Mouse (Mus musculus) midbrain, embryonic 12.5 days (tissue): ENCODE measurements at regions not wholly inside any gene's neighbourhood (a gene's known extent, or its start where the extent isn't known, plus 50 kb on each side); places are given as distances from the start of the nearest gene placed in this dataset.

Experiments used
- ATAC-seq: fragments of 200-750 bp; cut with Nextera tagmentation; 2 replicates; pipeline ENCODE4 v1.8.0; 2017; ENCODE audit warnings: low read depth, moderate TSS enrichment, moderate library complexity; ENCODE audit not compliant: low FRiP score
- H3K27ac ChIP-seq: fragments of 300-500 bp; sonication (generic); replicated peaks from 2 replicates; pipeline ENCODE4 v1.5.1; 2016; ENCODE audit warnings: mild to moderate bottlenecking
- H3K27me3 ChIP-seq: fragments of 300-500 bp; sonication (generic); 2 replicates; pipeline ENCODE4 v1.6.1; 2016; ENCODE audit warnings: mild to moderate bottlenecking
- H3K36me3 ChIP-seq: fragments of 300-500 bp; sonication (generic); 2 replicates; pipeline ENCODE4 v1.6.1; 2016
- H3K4me1 ChIP-seq: fragments of 300-500 bp; sonication (generic); 2 replicates; pipeline ENCODE4 v1.6.1; 2016
- H3K4me2 ChIP-seq: fragments of 300-500 bp; sonication (generic); replicated peaks from 2 replicates; pipeline ENCODE4 v1.6.1; 2016; ENCODE audit warnings: mild to moderate bottlenecking, moderate library complexity
- H3K4me3 ChIP-seq: fragments of 300-500 bp; sonication (generic); 2 replicates; pipeline ENCODE4 v1.5.1; 2016; ENCODE audit warnings: mild to moderate bottlenecking
- H3K9ac ChIP-seq: fragments of 300-500 bp; sonication (generic); replicated peaks from 2 replicates; pipeline ENCODE4 v1.6.1; 2016; ENCODE audit warnings: mild to moderate bottlenecking, moderate library complexity
- H3K9me3 ChIP-seq: fragments of 300-500 bp; sonication (generic); 2 replicates; pipeline ENCODE4 v1.6.1; 2016; ENCODE audit warnings: mild to moderate bottlenecking
- WGBS: fragments of 180-500 bp; shearing (Covaris S2); methylation state at CpG from one replicate; pipeline ENCODE4 v1.1.7; 2016; 5-methylcytosine and 5-hydroxymethylcytosine counted together

DNA sequence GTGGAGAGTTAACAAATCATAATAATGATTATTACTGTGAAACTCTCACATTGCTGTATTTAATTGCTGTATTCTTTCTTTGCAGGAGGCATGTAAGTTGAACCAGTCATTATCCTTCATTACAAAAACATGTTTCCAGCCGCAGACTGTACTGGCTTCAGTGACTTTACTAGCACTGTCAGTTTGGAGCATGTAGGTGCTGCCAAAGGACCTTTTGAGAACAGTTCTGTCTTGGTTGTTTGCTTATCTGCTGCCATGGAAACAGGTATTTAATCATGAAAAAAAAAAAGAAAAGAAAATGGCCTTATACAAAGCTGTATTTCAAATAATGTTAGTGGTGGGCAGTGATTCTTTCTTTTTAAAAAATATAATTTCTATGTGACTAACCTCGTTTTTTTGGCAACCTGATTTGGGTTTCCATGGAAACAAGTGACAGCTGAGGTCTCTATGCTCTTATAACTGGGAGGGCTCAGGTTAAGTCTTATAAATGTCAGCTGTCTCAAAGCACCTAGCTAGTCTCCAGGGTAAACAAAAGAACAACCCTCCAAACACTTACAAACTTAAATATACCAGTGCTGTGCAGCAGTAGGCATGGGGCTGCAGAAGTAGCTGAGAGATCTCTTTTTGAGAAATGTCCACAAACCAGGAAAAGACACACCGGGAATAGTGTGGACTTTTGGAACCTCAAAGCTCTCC is 121.2 kb upstream of the D16Ertd472e start:
- Histone ChIP-seq H3K9me3 (no peaks in the 10 kb centered on the region), H3K4me1 (no peaks in the 10 kb centered on the region), H3K36me3 (no peaks in the 10 kb centered on the region), H3K9ac (no peak overlapping the region), H3K4me3 (no peak overlapping the region), H3K4me2 (no peak overlapping the region), H3K27me3 (no peaks in the 10 kb centered on the region), H3K27ac (no peak overlapping the region)
- no peak for ATAC-seq
- WGBS, result 56% methylated on average over 3 of the region's 3 CpGs

DNA sequence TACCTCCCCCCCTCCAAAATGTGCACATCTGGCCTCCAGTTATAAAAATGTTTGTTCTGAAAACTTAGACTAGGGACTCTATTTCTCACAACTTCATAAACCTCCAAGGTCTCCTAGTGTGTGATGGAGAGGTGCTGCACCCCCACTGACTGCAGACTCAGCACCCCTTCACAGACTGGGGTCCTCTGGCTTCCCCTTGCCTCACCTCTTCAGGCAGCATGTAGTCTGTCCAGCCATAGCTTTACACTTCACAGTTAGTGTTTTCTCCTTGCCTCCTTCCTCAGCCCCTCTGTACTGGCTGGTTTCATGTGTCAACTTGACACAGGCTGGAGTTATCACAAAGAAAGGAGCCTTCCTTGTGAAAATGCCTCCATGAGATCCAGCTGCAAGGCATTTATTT is 111.7 kb upstream of the D16Ertd472e start:
- H3K4me3 ChIP-seq, result no peak overlapping the region
- no peaks in the 10 kb centered on the region for H3K9me3 ChIP-seq
- H3K36me3 ChIP-seq, result no peaks in the 10 kb centered on the region
- no peak overlapping the region for H3K27ac ChIP-seq
- H3K27me3 ChIP-seq, result no peaks in the 10 kb centered on the region
- H3K9ac ChIP-seq, result no peak overlapping the region
- H3K4me1 ChIP-seq, result no peaks in the 10 kb centered on the region
- no peak overlapping the region for H3K4me2 ChIP-seq
- no peak for ATAC-seq

DNA sequence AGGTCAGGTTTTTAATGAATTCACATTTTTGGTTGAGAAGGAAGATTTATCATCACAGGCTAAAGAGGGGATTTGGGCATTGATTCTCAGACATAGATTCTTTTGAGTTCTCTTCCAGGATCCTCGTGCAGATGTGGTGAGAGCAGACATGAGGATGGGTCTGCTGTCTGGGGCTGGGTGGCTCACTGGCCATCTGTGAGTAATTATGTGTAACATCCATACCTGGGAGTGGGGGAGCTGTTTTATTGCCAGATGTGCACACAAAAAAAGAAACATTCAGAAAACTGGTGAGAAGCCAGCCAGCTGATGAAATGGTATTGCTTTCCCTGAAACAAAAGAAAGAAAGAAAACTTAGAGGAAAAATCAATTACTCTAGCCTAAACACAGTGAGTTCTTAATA is 108.7 kb upstream of the D16Ertd472e start:
- Histone ChIP-seq H3K9me3 (no peaks in the 10 kb centered on the region), H3K27me3 (no peaks in the 10 kb centered on the region), H3K4me2 (no peak overlapping the region), H3K4me3 (no peak overlapping the region), H3K27ac (no peak overlapping the region), H3K36me3 (no peaks in the 10 kb centered on the region), H3K4me1 (no peaks in the 10 kb centered on the region), H3K9ac (no peak overlapping the region)
- no peak for ATAC-seq
- WGBS, result 48% methylated on average over 1 of the region's 1 CpGs

DNA sequence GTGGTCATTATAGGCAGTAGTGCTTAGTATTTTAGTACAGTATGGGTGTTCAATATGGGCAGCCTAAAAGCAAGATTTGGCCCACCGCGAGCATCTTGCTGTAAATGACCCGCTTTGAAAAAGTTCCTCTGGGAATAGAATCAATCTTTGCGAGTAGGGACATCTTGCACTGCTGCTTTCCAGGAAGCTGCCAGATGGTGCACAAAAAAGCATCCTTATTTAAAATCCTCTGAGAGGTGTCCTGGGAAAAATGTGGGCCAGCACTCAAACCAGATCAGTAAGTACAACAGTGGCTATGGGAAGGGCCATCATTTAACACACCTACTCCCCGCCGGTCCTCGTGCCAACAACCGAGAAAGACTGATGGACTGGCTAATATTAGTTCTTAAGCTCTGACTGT is 107.5 kb upstream of the D16Ertd472e start:
- ATAC-seq, result no peak
- WGBS, result 87% methylated on average over 8 of the region's 8 CpGs

DNA sequence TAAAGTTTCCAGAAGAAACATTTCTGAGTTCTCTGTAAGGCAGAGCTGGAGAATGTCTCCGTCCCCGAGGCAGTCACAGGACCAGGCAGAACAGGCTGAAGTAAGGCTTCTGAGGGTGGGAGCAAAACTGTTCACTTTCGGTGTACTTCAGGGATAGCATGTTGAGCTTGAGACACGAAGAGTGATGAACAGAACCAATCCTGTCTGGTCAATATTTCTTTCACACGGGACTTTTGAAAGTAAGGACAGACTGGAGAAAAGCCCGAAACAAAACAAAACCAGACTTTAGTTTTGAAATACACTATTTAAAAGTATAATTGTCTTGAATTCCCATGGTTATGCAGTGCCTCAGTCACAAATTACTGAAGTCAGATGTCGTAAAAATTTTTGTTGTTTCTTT is 84.6 kb upstream of the D16Ertd472e start:
- Histone ChIP-seq H3K9ac (no peak overlapping the region), H3K27ac (no peak overlapping the region), H3K27me3 (no peaks in the 10 kb centered on the region), H3K4me1 (no peaks in the 10 kb centered on the region), H3K9me3 (no peaks in the 10 kb centered on the region), H3K4me2 (no peak overlapping the region), H3K4me3 (no peak overlapping the region), H3K36me3 (no peaks in the 10 kb centered on the region)
- 86% methylated on average over 7 of the region's 7 CpGs for WGBS
- ATAC-seq, result no peak

More for the DNA sequence above, 107.5 kb upstream of the D16Ertd472e start:
- no peak overlapping the region for H3K4me2 ChIP-seq
- no peaks in the 10 kb centered on the region for H3K4me1 ChIP-seq
- no peaks in the 10 kb centered on the region for H3K9me3 ChIP-seq
- H3K36me3 ChIP-seq, result no peaks in the 10 kb centered on the region
- H3K27me3 ChIP-seq, result no peaks in the 10 kb centered on the region
- H3K27ac ChIP-seq, result no peak overlapping the region
- no peak overlapping the region for H3K4me3 ChIP-seq
- H3K9ac ChIP-seq, result no peak overlapping the region

DNA sequence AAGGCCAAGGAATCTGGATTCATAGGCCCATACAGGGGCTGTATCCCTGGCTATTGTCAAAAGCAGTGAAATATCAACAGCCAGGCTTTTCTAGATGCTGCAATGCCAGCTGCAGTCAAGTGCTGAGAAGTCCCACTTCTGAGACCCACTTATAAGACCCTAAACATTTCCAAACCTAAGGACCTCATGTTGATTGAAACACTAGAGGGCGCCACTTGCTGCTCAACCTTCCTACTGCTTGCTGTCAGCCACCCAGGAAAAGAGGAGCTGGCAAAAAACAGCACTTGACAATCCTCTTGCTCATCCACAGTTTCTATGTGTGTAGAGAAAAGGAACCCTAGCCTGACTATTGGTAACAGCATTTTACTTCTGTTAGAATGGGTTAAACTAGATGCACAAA is 68.2 kb upstream of the D16Ertd472e start:
- no peak overlapping the region for H3K4me3 ChIP-seq
- ATAC-seq, result no peak
- no peaks in the 10 kb centered on the region for H3K36me3 ChIP-seq
- no peaks in the 10 kb centered on the region for H3K4me1 ChIP-seq
- WGBS, result 0% methylated on average over 1 of the region's 1 CpGs
- no peak overlapping the region for H3K4me2 ChIP-seq
- H3K9me3 ChIP-seq, result no peaks in the 10 kb centered on the region
- no peak overlapping the region for H3K27ac ChIP-seq
- H3K27me3 ChIP-seq, result no peaks in the 10 kb centered on the region
- H3K9ac ChIP-seq, result no peak overlapping the region

DNA sequence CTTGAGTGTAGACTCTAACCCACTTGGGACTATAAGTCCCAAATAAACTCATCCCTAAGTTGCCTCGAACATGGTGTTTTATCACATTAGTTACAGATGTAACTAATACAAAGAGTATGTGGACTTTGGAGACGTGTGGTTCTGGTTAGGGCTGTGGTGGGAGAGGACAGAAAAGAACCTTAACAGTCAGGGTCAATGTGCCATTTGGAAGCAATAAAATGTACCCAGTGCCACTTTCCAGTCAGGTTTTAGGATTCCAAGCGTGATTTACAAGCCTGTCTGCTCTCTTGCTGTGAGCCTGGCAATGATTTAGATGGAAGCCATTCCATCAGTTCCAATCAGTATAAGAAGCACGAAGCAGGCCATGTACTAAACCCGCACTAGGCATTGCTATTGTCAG is 65.2 kb upstream of the D16Ertd472e start:
- H3K9me3 ChIP-seq, result no peaks in the 10 kb centered on the region

DNA sequence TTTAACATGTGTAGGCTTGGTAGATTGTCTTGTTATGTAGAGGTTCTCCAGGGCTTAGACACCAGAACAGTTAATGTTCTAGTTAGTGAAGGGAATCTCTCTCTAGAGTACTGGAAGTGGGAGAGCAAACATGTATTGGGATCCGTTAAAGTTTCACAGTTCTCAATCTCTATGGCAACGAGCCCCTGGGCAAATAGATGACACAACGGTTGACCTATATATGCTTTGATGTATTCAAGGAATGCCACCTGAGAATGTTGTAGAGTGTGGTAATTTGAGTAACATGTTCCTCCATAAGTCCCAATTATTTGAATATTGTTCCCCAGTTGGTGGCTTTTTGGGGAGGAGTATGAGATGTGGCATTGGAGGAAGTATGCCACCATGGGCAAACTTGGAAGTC is 64.7 kb upstream of the D16Ertd472e start:
- H3K27me3 ChIP-seq, result no peaks in the 10 kb centered on the region
- H3K4me1 ChIP-seq, result no peaks in the 10 kb centered on the region
- no peak for ATAC-seq
- H3K27ac ChIP-seq, result no peak overlapping the region
- WGBS, result 80% methylated on average over 3 of the region's 3 CpGs
- no peak overlapping the region for H3K4me3 ChIP-seq
- no peak overlapping the region for H3K4me2 ChIP-seq
- H3K9ac ChIP-seq, result no peak overlapping the region
- H3K9me3 ChIP-seq, result no peaks in the 10 kb centered on the region
- no peaks in the 10 kb centered on the region for H3K36me3 ChIP-seq

More for the DNA sequence above, 65.2 kb upstream of the D16Ertd472e start:
- H3K27me3 ChIP-seq, result no peaks in the 10 kb centered on the region
- H3K36me3 ChIP-seq, result no peaks in the 10 kb centered on the region
- 80% methylated on average over 5 of the region's 5 CpGs for WGBS
- H3K4me3 ChIP-seq, result no peak overlapping the region
- no peak overlapping the region for H3K4me2 ChIP-seq
- no peak overlapping the region for H3K27ac ChIP-seq
- H3K4me1 ChIP-seq, result no peaks in the 10 kb centered on the region
- H3K9ac ChIP-seq, result no peak overlapping the region
- ATAC-seq, result no peak

DNA sequence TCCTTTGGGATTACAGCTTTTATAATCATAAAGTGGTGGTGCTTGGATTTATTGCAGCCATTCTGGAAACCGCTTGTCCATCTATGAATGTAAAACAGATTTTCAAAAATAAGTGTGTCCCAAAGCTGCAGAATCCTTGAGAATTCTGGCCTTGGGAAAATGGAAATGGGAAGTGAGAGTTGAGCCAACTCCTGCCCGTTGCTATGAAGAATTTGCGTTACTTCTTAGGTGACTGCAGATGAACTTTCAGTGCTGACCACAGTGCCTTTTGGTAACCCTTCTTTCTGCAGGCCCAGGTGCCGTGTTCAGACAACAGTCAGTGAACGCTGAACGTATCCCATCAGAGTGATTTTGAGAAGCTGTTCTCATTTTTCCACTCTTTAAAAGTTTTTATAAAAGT is 60.9 kb upstream of the D16Ertd472e start:
- H3K36me3 ChIP-seq, result no peaks in the 10 kb centered on the region
- no peak overlapping the region for H3K4me2 ChIP-seq
- no peak for ATAC-seq
- H3K4me1 ChIP-seq, result no peaks in the 10 kb centered on the region
- WGBS, result 90% methylated on average over 6 of the region's 6 CpGs
- H3K27me3 ChIP-seq, result no peaks in the 10 kb centered on the region
- no peak overlapping the region for H3K4me3 ChIP-seq
- H3K9me3 ChIP-seq, result no peaks in the 10 kb centered on the region
- H3K27ac ChIP-seq, result no peak overlapping the region
- no peak overlapping the region for H3K9ac ChIP-seq

DNA sequence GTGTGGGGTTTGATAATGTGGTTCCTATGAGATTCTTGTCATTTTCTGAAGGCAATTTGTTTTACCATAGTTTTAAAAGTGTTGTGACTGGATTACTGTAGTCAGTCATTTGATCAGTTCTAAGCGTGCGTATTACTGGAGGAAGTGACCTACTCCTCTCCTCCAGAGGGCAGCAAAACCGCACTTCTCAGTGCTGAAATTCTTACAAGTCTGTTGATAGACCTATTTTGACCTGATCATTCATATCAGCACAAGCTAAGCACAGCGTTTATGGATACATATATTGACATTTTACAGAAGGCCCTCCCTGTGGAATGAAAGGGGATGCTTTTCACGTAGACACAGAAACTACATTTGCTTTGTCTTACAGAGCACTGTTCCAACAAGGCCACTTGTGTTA is 60.5 kb upstream of the D16Ertd472e start:
- Histone ChIP-seq H3K9ac (no peak overlapping the region), H3K9me3 (no peaks in the 10 kb centered on the region), H3K36me3 (no peaks in the 10 kb centered on the region), H3K27me3 (no peaks in the 10 kb centered on the region), H3K4me3 (no peak overlapping the region), H3K27ac (no peak overlapping the region), H3K4me2 (no peak overlapping the region), H3K4me1 (no peaks in the 10 kb centered on the region)
- WGBS, result 46% methylated on average over 5 of the region's 5 CpGs
- no peak for ATAC-seq

DNA sequence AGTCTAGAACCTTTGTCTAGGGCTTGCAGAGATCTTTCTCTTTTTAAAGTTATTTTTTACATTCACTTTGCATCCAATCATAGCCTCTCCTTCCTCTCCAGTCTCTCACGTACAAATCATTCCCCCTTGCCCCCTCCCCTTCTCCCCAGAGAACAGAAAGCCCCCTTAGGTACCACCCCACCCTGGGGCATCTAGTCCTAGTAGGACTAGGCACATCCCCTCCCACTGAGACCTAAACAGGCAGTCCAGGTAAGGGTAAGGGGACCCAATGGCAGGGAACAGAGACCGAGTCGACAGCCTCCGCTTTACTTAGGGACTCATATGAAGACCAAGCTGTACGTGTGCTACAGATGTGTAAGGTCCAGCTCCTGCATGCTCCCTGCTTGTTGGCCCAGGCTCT is 59.3 kb upstream of the D16Ertd472e start:
- Histone ChIP-seq H3K9me3 (no peaks in the 10 kb centered on the region), H3K9ac (no peak overlapping the region), H3K27me3 (no peaks in the 10 kb centered on the region), H3K4me2 (no peak overlapping the region), H3K36me3 (no peaks in the 10 kb centered on the region), H3K4me3 (no peak overlapping the region), H3K27ac (no peak overlapping the region), H3K4me1 (no peaks in the 10 kb centered on the region)
- peak; percentile 64; the same call in 1 of the 2 replicates for ATAC-seq
- 88% methylated on average over 5 of the region's 5 CpGs for WGBS

DNA sequence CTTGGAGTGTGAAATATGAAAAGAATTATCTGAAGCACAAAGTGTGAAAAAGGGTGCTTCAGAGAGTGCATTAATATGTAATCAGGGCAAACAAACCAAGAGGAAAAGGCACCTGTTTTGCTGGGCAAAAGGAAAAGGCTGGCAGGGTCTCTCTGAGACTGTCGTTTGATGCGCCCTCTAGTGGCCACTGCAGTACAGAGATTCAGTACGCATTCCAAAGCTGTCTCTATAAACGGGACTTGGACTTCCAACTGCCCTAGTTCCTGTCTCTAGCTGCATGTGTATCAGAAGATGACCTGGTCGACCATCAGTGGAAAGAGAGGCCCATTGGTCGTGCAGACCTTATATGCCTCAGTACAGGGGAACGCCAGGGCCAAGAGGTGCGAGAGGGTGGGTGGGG is 58.7 kb upstream of the D16Ertd472e start:
- ATAC-seq, result peak; percentile 81
- Histone ChIP-seq H3K9ac (no peak overlapping the region), H3K4me3 (no peak overlapping the region), H3K4me1 (no peaks in the 10 kb centered on the region), H3K27me3 (no peaks in the 10 kb centered on the region), H3K27ac (no peak overlapping the region), H3K4me2 (no peak overlapping the region), H3K36me3 (no peaks in the 10 kb centered on the region), H3K9me3 (no peaks in the 10 kb centered on the region)
- WGBS, result 20% methylated on average over 8 of the region's 8 CpGs

DNA sequence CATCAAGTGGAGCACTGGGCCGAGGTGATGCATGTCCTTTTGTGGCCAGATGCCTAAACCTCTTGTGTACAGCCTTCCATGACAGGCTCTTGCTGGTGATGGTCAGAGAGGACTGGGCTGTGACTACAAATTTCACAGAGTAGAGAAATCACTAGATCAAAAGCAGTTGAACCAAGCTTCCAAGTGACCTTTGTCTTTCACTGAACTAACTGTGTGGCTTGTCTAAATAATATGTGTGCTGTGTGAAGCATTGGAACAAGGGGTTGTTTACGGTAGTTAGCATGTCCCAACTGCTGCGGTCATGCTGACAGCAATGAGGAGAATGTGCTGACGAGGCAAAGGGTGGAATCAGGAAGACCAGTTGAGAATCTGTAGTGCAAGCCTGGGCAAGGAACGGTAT is 55.3 kb upstream of the D16Ertd472e start:
- no peaks in the 10 kb centered on the region for H3K4me1 ChIP-seq
- no peak overlapping the region for H3K4me2 ChIP-seq
- H3K36me3 ChIP-seq, result no peaks in the 10 kb centered on the region
- 84% methylated on average over 5 of the region's 5 CpGs for WGBS
- no peak for ATAC-seq
- H3K9ac ChIP-seq, result no peak overlapping the region
- no peak overlapping the region for H3K27ac ChIP-seq
- H3K27me3 ChIP-seq, result no peaks in the 10 kb centered on the region
- H3K9me3 ChIP-seq, result no peaks in the 10 kb centered on the region
- H3K4me3 ChIP-seq, result no peak overlapping the region
